Mouse (Mus musculus) adipocyte (in vitro differentiated cells): Measurements from ENCODE around the gene Zeb2.
A peak's percentile ranks its signal among the peaks of the same experiment; 100 is the strongest.

Source experiments
- DNase-seq: peaks from one replicate; pipeline ENCODE4 v3.0.0-alpha.2; 2016; ENCODE audit warnings: low spot score

Gene Zeb2

GRCm38 (mm10) chr2:45117087-45117561 lies at the start of gene Zeb2:
Gene Zeb2, minus strand, starts transcription at chr2:45117395.
- DNase-seq, result peak; percentile 96

- DNase-seq, result no peak
Measured at GRCm38 (mm10) chr2:45158785-45159184, 41.6 kb upstream of the Zeb2 start.

- DNase-seq, result no peak
Measured at GRCm38 (mm10) chr2:45158351-45158782, 41.2 kb upstream of the Zeb2 start.

- no peak for DNase-seq
Measured at GRCm38 (mm10) chr2:45153315-45153714, 36.1 kb upstream of the Zeb2 start.

- no peak for DNase-seq
Measured at GRCm38 (mm10) chr2:45143162-45143561, 26.0 kb upstream of the Zeb2 start.

GRCm38 (mm10) chr2:45138906-45139305 lies 21.7 kb upstream of the Zeb2 start:
- DNase-seq, result no peak

- no peak for DNase-seq
Measured at GRCm38 (mm10) chr2:45136783-45137182, 19.6 kb upstream of the Zeb2 start.

- no peak for DNase-seq
Measured at GRCm38 (mm10) chr2:45133225-45133624, 16.0 kb upstream of the Zeb2 start.

- DNase-seq, result peak; percentile 18
Measured at GRCm38 (mm10) chr2:45130461-45131156, 13.4 kb upstream of the Zeb2 start.

GRCm38 (mm10) chr2:45129556-45129955 lies 12.4 kb upstream of the Zeb2 start:
- peak; percentile 21 for DNase-seq

GRCm38 (mm10) chr2:45128696-45129095 lies 11.5 kb upstream of the Zeb2 start:
- DNase-seq, result no peak

- DNase-seq, result peak; percentile 42
Measured at GRCm38 (mm10) chr2:45126401-45126800, 9.2 kb upstream of the Zeb2 start.

- DNase-seq, result peak; percentile 28
Measured at GRCm38 (mm10) chr2:45125181-45125580, 8.0 kb upstream of the Zeb2 start.

- peak; percentile 93 for DNase-seq
Measured at GRCm38 (mm10) chr2:45123490-45123889, 6.3 kb upstream of the Zeb2 start.

- peak; percentile 35 for DNase-seq
Measured at GRCm38 (mm10) chr2:45118121-45118520, 926 bp upstream of the Zeb2 start.

- no peak for DNase-seq
Measured at GRCm38 (mm10) chr2:45117592-45117991, 397 bp upstream of the Zeb2 start.

- no peak for DNase-seq
Measured at GRCm38 (mm10) chr2:45116531-45117024, 617 bp downstream of the Zeb2 start.

- DNase-seq, result peak; percentile 87
Measured at GRCm38 (mm10) chr2:45115720-45116495, 1.3 kb downstream of the Zeb2 start.

- no peak for DNase-seq
Measured at GRCm38 (mm10) chr2:45115211-45115610, 2.0 kb downstream of the Zeb2 start.

GRCm38 (mm10) chr2:45114596-45114995 lies 2.6 kb downstream of the Zeb2 start:
- DNase-seq, result peak; percentile 52

GRCm38 (mm10) chr2:45113912-45114311 lies 3.3 kb downstream of the Zeb2 start:
- DNase-seq, result peak; percentile 59

GRCm38 (mm10) chr2:45112891-45113683 lies 4.1 kb downstream of the Zeb2 start:
- DNase-seq, result peak; percentile 90
